Mouse (Mus musculus) cerebellum, adult 18-20 months (tissue): ENCODE data around the gene Btbd1.

ENCODE experiments used
- DNase-seq, 2 experiments: peaks; one replicate each; pipeline ENCODE4 v3.0.0; 2021

Btbd1 gene

GRCm38 (mm10) chr7:81775325-81775724 is 53.9 kb downstream of the Btbd1 start:
- no peak for DNase-seq

GRCm38 (mm10) chr7:81772786-81773539 is 56.3 kb downstream of the Btbd1 start:
- no peak for DNase-seq

GRCm38 (mm10) chr7:81763110-81763845 is 66.0 kb downstream of the Btbd1 start:
- DNase-seq, result peak; percentile 19 to 38

GRCm38 (mm10) chr7:81762180-81763109 is 66.8 kb downstream of the Btbd1 start, which contains the start of gene Ramac:
Ramac (plus strand) TSS chr7:81762925.
- peak; percentile 82 to 87 for DNase-seq

GRCm38 (mm10) chr7:81747956-81748355 is 81.3 kb downstream of the Btbd1 start:
- no peak for DNase-seq

GRCm38 (mm10) chr7:81744145-81744544 is 85.1 kb downstream of the Btbd1 start:
- DNase-seq, result peak; percentile 28 to 40
